Mouse (Mus musculus): ENCODE data around the gene Tmem11.
A peak's percentile ranks its signal among the peaks of the same experiment; 100 is the strongest.
"Not testable (repeated sequence)": the region's sequence is repeated elsewhere in the genome, so short reads cannot be mapped to it uniquely, and the experiment has no call there.

The Tmem11 gene

DNA sequence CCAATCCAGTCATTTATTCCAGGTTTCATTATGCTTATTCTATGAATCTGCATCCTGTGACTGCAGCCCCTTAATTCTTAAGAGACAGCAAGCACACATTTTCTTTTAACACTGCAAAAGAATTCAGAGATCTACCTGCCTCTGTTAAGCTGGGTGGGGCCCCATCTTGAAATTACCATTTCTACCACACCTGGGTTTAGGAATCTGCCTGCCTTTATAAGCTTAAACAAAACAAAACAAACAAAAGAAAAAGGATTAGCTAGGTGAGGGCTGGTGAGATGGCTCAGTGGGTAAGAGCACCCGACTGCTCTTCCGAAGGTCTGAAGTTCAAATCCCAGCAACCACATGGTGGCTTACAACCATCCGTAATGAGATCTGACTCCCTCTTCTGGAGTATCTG, 7.9 kb upstream of the Tmem11 start:
- DNase-seq (ENCODE audit: low read depth, low spot score) = not testable (repeated sequence)

DNA sequence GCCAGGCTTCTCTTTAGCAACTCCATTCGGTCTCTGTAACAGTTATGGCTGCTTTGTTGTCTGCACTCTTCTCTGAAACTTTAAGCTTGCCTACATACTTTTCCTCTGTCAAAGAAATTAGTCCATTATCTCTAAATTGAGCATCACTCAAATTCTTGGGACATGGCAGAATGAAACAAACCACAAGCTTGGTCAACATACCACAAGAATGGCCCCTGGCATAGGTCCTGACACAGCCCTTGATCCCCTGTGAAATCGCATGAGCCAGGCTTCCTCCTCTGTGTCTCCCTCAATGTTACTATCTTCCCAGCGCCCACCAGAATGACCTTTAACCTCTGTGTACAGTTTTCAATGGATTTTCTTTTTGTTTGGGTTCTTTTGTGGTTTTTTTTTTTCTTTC, 3.3 kb upstream of the Tmem11 start:
- DNase-seq (ENCODE audit: low read depth, low spot score) = no peak

DNA sequence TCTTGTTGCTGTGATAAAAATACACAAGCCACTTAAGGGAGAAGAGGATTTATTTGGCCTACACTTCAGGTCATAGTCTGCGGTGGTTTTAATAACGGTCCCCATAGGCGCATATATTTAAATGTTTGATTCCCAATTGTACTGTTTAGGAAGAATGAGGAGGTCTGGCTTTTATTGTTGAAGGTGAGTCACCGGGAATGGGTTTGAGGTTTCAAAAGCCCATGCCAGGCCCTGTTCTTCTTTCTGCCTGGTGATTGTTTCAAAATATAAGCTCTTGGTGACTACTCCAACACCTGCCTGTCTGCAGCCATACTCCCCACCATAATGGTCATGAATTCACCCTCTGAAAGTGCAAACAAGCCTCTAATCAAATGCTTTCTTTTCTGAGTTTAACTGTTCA, 1.5 kb upstream of the Tmem11 start:
- DNase-seq (ENCODE audit: low read depth, low spot score) = no peak

DNA sequence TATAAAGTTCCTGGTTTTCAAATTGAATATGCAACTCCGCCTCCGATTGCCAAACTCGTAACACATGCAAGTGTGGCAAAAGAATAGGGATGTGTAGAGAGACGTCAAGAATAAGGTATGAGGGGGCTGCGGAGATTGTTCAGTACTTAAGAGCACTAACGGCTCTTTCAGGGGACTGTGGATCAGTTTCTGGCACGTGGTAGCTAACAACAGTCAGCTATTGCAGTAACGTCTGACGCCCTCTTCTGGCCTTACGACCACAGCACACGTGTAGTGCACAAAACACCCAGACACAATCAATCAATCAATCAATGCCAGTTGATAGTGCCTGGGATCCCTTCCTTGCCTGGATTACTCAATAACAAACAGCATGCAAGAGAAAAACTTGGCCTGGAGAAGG, 351 bp upstream of the Tmem11 start:
- no peak for DNase-seq (ENCODE audit: low read depth, low spot score)

DNA sequence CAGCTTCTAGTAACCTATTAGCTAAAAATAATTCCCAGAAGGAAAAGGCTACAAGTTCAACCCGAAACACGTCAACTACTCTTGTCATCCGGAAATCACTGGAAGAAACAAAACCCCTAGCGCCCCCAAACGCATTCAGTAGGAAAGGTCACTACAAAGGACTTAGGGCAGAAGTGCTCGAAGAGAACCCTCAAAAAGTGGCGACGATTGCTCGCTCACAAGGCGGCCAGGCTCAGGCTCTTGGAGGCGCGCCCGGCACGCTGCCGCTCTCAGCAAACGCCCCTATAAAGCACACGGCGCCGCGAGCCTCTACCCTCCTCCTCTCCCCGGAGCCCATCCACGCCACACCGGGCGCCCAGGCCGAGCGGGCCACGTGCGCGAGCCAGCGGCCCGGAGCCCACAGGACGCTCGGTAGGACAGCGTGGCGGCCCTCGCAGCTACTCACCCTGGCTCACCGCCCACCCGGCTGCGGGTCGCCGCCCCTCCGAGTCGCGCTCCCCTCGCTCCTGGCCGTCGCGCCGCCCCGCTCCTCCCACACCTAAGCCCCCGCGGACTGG, 938 bp downstream of the Tmem11 start:
- DNase-seq (ENCODE audit: low read depth, low spot score) = no peak

DNA sequence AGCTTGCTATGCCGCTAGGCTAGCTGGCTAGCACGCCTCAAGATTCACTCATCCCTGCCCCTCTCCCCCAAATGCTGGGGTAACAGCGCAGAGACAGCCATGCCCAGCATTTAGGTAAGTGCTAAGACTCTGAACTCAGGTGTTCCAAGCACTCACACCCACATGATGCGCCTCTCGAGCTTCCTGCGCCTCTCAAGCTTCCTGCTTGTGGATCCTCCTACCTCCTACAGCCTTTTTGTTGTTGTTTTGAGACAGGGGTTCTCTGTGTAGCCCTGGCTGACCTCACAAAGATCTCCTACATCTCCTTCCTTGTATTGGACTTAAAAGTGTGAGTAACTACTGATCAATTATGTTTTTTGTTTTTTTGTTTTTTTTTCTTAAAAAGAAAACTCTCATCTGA, 6.0 kb downstream of the Tmem11 start:
- no peak for DNase-seq (ENCODE audit: low read depth, low spot score)

DNA sequence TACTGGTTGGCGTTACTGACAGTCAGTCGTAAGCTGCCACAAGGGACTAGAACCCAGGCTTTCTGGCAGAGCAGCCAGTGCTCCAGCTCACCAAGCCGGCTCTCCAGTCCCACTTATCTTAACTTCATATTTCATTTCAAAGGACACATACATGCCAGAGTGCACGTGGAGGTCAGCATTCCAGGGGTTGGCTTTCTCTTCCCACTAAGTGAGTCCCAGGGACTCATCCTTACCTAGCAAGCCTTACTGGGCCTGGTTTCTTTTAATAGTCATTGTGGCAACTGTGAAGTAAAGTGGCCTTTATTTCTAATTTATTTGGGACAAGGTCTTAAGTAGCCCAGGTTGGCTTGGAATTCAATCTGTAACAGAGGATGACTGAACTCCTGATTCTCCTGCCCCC, 7.7 kb downstream of the Tmem11 start:
- no peak for DNase-seq (ENCODE audit: low read depth, low spot score)

DNA sequence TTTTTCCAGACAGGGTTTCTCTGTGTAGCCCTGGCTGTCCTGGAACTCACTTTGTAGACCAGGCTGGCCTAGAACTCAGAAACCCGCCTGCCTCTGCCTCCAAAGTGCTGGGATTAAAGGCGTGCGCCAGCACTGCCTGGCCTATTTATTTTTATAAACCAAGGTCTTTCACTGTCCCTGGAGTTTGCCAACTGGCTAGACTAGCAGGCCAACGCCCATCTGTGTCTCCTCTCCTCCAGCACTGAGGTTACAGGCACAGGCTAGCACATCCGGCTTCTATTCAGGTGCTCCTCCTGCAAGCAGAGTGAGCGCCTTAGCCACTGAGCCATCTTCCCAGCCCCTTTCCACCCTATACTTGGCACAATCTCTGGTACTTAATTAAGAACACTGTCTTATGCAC, 9.6 kb downstream of the Tmem11 start:
- DNase-seq (ENCODE audit: low read depth, low spot score) = not testable (repeated sequence)

DNA sequence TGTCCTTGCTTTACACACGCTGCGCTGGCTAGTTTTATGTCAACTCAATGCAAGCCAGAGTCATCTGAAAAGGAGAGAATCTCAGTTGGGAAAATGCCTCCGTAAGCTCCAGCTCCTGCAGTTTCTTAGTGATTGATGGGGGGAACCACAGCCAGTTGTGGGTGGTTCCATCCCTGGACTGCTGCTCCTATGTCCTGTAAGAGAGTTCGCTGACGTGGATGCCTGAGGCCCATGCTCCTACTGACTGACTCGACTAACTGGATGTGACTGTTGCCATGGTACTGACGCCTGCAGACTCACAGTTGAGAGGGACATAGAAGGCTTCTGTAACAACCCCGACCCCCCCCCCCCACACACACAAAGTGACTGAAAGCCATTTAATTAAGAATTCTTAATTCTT, 11.2 kb downstream of the Tmem11 start:
- DNase-seq (ENCODE audit: low read depth, low spot score) = no peak

DNA sequence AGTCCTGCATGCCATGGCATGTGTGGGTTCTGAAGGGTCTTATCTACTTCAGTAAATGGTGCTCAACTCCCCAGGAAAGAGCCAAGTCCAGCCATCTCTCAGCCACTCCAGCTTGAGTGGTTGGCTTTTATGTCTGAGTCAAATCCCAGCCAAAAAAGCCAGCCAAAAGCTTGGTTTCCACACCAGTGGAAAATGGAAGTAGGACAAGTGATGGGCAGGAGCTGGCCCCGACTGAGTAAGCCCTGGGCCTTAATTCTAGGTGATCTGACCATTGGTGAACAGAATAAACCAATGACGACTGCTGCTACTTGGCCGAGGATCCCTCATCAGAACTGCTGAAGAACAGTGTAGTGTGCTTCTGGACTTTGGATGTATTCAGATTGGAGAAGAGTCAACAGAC, 11.6 kb downstream of the Tmem11 start:
- no peak for DNase-seq (ENCODE audit: low read depth, low spot score)

DNA sequence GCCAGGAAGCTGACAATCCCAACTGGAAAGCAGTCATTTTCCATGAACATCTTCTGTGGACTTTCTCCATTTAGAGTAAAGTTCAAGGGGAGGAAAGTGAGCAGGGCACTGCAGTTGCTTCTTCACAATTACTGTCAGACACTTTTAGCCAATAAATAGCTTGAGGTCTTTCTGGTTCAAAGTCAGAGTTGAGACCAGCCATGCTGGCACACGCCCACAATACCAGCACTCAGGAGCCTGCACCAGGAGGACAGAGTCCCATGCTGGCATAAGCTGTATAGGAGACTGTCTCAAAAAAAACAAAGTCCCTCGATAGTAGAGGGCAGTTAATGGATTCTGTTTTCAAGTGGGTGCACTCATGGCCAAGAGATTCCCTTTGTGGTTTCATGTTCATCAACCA, 13.1 kb downstream of the Tmem11 start:
- no peak for DNase-seq (ENCODE audit: low read depth, low spot score)

DNA sequence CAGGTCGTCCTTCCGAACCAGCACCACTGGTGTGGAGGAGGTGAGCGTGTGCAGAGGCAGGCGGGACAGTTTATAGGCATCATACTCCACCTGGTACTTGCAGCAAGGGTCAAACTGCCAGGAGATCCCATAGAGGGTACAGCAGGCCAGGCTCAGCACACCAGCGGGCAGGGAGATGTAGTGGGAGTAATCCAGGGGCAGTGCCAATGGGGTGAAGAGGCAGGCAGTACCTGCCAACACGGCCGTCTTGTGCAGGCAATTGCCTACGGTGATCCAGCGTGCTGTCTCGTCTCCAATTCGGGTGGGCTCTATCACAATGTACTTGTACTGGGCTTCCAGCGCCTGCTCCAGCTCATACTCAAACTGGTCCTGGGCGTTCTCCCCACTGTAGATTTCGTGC, 14.2 kb downstream of the Tmem11 start:
- DNase-seq (ENCODE audit: low read depth, low spot score) = no peak

DNA sequence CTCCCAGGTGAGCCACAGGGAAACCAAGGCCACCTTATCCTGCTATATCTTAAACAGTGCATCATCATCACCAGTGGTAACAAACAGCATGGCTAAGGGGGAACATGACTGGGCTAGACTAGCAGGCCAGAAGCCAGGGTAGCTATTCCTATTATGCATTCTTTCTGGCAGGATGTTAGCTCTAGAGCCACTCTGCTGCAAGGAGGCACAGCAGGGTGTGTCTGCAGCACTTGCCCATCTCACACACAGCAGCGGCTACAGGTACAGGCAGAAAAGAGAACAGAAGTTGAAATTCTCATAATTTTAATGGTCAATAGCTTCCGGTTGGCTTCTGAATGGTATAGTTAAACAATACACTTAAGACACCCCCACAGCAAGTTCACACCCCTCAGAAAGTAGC, 14.9 kb downstream of the Tmem11 start:
- no peak for DNase-seq (ENCODE audit: low read depth, low spot score)

DNA sequence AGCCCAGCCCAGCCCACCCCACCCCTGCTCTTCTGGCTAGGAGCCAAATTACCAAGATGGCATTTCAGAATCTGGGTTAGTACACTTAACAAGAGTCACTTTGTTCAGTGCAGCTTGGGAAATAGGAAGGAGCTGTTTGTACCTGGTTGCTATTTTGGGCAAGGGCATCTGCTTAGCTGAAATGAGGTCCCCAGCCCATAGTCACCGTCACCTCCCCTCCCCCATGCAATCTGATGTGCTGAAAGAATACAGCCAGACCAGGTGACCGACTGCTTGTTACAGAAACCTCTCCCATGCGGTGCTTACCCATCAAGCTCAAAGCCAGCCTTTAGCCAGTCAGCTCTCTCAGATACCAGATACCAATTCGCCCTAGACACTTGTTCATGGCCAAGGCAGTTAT, 15.9 kb downstream of the Tmem11 start:
- no peak for DNase-seq (ENCODE audit: low read depth, low spot score)

DNA sequence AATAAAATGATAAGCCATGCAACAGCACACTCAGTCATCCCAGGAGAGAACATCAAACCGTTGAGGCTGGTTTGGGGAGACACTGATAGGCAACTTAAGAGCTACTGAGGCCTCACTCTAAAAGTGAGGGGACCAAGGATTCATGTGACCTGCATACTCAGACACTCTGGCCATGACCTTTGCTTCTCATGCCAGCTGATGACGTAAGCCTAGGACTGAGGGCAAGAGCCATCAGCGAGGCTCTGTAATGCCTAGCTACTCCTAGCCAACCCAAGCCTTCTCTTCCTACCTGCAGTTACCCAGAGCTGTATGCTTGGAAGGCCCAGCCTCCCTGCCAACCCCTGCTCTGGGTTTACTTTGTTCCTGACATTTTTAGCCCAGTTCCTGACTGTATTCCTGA, 17.1 kb downstream of the Tmem11 start:
- no peak for DNase-seq (ENCODE audit: low read depth, low spot score)

DNA sequence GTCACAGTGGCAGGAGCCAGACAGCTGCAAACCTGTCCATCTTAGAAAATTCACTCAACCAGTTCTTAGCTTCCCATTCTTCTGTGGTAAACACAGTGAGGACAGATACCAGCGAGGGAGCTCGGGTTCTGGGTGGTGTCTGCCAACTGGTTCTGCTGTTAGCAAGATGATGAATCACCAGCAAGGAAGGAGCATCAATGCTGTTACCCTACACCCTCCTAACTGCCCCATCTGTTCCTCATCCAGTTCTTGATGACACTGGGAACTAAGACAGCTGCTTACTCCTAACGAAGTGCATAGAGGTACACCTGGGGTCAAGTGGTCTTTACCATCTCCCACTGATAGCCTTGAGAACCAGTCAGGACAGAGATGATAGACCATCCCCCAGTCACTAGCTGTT, 22.5 kb downstream of the Tmem11 start:
- no peak for DNase-seq (ENCODE audit: low read depth, low spot score)

DNA sequence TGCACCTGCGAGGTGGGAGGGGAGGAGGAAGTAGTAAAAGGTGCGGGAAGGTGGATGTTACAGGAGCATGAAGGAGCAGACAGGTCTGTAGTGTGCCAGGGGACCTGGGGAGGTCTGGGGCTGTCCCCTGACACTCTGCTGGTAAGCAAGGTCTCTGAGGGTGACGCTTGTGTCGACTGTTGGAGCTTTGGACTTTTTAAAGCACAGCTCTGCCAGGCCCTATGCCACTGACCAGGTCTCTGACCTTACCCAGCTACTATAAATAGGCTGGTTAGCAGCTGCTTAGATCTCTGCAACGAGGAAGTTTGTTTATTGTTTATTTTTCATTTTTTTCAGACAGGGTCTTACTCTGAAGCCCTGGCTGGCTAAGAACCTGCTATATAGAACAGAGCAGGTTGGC, 33.7 kb downstream of the Tmem11 start:
- DNase-seq (ENCODE audit: low read depth, low spot score) = no peak

DNA sequence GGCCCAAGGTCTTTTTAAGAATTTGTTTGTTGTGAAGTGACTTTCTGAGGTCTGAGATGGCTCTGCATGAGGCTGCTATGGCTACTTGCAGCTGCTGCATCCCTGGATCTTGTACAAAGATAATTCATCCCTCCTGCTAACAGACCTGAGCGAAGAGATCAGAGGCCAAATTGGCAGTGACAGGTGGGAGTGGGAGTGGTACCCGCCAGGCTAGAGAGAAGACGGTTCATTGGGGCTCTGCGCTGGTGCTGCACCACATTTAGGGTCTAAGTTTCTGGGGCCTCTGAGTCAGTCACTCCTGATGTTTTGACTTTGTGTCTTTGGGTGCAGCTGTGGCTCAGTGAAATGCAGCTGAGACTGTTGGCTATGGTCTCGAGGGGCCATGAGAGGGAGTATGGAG, 35.7 kb downstream of the Tmem11 start:
- no peak for DNase-seq (ENCODE audit: low read depth, low spot score)

DNA sequence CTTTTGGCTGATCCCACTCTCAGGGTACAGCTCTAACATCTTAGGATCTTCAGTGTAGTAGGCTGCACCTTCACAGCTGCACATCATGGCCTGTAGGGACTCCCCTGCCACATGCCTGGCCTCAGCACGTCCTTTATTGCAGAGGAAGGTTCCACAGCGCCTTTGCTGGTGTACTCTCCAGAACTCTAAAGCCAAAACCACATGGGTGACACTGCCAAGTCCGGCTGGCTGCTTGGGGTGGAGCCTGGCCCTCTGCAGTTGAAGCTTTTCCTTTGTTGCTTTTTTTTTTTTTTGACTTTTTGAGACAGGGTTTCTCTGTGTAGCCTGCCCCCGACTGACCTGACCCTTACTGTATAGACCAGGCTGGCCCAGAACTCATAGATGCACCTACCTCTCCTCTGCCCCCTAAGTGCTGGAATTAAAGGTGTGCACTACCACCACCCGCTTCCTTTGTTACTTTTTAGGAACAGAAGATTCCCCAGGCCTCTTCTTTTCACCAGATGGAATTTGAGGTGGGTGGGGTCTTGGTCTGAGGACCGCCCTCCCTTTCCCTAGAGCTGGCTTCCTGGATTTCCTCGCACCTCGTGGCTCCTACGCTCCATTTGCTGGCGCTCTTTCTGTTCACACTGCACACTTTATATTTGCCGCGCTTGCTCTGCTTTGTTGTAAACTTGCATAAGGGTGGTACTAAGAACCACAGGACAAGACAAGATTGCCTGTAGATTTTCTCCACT, 37.4 kb downstream of the Tmem11 start:
- no peak for DNase-seq (ENCODE audit: low read depth, low spot score)

DNA sequence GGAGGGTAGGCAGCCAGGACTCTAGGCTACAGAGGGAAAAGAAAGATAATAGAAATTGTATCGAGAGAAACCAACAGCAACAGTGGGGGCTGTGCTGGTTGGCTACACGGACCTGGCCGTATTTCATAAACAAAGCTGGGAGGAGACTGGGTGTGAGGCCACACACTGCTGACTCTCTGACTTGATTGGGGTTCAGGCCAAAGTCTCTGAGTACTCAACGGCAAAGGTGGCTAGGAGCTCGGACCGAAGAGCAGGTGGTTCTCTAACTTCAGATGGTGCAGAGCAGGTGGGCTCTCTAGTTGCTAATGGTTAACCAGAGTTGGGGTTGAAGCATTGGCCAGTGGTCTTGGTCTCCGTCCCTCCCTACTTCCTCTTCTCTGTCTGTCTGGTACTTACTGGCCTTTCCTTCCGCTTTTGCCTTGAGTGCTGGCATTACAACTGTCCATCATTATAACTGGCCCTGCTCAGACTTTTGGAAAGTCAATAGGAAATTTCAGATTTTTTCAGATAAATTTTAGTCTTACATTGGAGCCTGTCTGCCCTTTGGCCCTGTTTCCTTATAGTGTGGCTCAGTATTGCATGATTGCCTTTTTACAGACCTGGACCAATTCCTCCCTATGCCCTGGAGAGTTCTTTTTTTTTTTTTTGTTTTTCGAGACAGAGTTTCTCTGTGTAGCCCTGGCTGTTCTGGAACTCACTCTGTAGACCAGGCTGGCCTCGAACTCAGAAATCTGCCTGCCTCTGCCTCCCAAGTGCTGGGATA, 41.2 kb downstream of the Tmem11 start:
- no peak for DNase-seq (ENCODE audit: low read depth, low spot score)

DNA sequence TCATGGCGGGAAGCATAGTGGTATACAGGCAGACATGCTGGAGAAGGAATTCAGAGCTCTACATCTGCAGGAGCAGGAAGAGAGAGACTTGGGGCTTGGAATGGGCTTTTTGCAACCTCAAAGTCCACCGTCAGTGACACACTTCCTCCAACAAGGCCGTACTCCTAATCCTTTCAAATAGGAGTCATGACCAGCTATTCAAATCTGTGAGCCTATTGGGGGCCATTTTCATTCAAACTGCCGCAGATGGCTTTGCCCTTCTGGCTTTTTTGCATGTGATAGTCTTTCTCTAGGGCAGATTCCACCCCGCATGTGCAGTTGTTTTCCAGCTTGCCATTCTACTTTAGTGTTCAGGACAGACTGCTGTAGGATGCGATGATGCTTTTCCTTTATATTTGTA, 42.2 kb downstream of the Tmem11 start:
- DNase-seq (ENCODE audit: low read depth, low spot score) = no peak

DNA sequence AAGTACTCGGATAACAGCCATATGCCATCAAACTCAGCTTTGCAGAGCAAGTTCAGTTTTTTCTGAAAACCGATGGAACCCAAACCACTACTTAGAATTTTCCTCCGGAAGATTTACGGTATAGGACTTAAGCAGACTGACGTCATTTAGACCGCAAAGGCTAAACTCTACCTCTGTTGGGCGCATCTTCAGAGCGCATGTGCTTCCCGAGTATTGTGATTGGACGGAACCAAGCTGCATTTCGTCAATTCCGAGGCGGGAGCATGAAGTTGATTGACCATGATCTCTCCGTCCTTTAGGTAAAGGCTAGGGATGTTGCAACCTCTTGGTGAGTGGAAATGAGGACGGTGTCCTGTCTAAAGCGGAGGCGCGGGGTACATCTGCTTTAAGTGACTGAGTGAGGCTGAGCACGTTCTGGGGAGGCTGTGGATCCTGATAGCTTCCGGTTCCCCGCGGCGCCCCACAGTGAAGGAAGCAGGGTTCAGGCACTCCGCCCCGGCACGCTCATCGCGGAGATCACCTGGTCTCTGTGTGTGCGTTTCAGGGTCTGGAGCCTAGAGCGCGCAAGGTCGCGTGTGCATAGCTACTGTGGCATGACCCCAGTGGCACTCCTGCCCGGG, 48.5 kb downstream of the Tmem11 start, which contains the start of gene Dhrs7b:
Gene Dhrs7b, plus strand, starts transcription at position 199 of the 620 bp plus-strand sequence.
- DNase-seq (ENCODE audit: low read depth, low spot score) = peak; percentile 93

DNA sequence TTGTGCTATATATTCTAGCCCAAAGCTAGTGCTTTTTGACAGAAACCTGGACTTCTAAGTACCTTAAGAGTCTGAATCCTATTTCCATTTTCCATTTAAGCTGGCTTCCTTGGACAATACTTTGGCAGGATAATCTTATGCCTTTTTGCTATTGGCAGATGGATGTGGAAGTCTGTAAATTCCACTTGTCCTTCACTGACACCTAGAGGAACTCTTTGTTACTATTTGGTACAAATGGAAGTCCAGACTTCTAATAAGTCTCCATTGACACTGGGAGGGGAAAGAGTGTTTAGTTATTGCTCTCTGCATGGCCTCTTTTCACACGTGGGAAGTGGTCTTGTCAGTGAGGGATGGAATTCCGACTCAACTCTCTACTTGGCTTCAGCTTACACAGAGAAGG, 50.2 kb downstream of the Tmem11 start:
- DNase-seq (ENCODE audit: low read depth, low spot score) = no peak

Data from brain, embryonic 18.5 days (tissue).